Mouse (Mus musculus) ES-E14 (cell line): Measurements from ENCODE around the gene Etnk1.

Experiments
- CHD2 ChIP-seq: IDR thresholded peaks from 2 replicates; pipeline ENCODE4 v1.6.1; 2014; ENCODE audit warnings: mild to moderate bottlenecking, low read depth, low read length, inconsistent platforms
- HCFC1 ChIP-seq: IDR thresholded peaks from 2 replicates; pipeline ENCODE4 v1.6.1; 2012; ENCODE audit warnings: low read length, inconsistent platforms, borderline replicate concordance; ENCODE audit not compliant: insufficient read depth
- MAFK ChIP-seq: IDR thresholded peaks from 2 replicates; pipeline ENCODE4 v1.6.1; 2014; ENCODE audit warnings: mild to moderate bottlenecking, low read depth, low read length, inconsistent platforms; ENCODE audit not compliant: insufficient read depth
- ZC3H11A ChIP-seq: IDR thresholded peaks from 2 replicates; pipeline ENCODE4 v1.6.1; 2012; ENCODE audit warnings: low read depth, mild to moderate bottlenecking, inconsistent platforms, low read length, borderline replicate concordance
- ZNF384 ChIP-seq: IDR thresholded peaks from 2 replicates; pipeline ENCODE4 v1.6.1; 2012; ENCODE audit warnings: low read depth, low read length, inconsistent platforms

DNA sequence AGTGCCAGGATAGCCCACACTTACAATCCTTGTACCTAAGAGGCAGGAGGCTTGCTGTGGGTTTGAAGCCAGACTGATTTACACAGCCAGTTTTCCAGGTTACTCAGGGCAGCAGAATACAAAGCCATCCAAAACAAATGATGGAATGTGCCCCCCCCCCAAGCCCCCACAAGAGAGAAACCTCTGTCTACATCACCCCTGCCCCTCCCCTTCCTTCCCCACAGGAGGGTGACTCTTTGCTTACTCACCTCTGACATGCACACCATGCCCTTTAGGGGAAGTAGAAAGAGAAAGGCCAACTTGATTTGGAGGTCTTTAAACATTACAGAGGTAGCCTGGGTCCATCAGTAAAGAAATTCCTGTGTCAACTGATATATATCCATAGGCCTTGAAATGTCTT, 18.2 kb upstream of the Etnk1 start:
- no peak for TF ChIP-seq ZC3H11A
- no peak for TF ChIP-seq HCFC1
- no peak for TF ChIP-seq MAFK
- no peak for TF ChIP-seq CHD2
- no peak for TF ChIP-seq ZNF384
